In the genomic region with DNA sequence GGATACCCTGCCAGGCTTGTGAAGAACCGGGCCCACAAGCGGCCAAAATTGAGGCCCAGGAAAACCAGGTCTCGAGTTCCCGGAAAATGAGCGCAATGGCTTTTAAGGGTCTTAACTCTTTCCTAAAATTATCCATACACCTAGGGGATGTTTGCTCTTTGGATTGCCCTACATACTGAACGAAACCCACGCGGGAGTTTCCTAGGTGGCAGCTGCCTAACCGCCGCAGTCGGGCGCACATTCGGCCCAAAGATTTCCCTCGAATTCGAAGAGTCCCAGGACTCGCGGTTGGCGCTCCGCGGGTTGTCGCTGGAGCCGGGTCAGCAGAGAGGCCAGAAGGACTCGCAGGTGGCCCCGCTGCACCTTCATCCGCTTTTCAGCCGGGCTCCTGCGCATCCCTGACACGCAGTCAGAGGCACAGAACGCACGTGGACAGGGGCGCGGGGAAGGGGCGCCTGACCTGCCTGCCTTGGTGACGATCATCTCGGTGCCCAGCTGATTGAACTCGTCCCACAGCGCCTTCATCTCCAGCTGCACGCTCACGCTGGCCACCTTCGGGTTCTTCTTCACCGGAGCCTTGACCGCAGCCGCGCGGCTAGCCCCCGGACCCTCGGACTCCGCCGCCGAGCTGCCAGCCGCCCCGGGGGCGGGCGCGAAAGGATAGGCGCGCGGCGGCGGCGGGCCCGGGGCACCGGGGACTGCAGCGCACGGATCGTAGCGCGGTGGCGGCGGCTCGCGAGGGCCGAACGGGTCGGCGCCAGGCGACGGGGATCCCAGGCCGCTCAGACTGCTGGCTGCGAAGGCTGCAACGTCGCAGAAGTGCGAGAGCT, we compare ENCODE assay signal across 10 mouse cellular contexts. TPM values are rescaled to one million over a fixed set of nuclear protein-coding genes. Genes with fewer than 3 reads are reported as not detected.
DNase-seq lines count a peak whose midpoint lies in the region; ATAC-seq and TF ChIP-seq lines count a peak whose summit lies in the region.
"Had no signal": no experiment of that assay in that cellular context is flagged by ENCODE, and none has a peak within 500 bp of the region (broad histone marks: within the 10 kb centered on the region; RNA-seq: fewer than 3 reads in every experiment).

No protein-coding gene starts in this region.

- intact Hi-C loops in left cerebral cortex, adult 2 months (cut with DNase I) = no loop called here
- intact Hi-C loops in left cerebral cortex, postnatal 25 days (cut with DNase I) = no loop called here

- no peak overlapping the region for H3K27ac ChIP-seq in left cerebral cortex, adult 2 months
- H3K27ac ChIP-seq in embryonic facial prominence, embryonic 15.5 days (replicated peaks) = peak overlapping the region; percentile 71
- no peak overlapping the region for H3K27ac ChIP-seq in intestine, postnatal 0 days (ENCODE audit: low read depth, low read length)
- no peak overlapping the region for H3K27ac ChIP-seq in neural tube, embryonic 14.5 days (ENCODE audit: low read depth, low read length)

- DNase-seq in left cerebral cortex, adult 2 months (ENCODE audit: extremely low spot score in 1 of 2, low spot score in 2 of 2) = no peak
- no peak for DNase-seq in left cerebral cortex, postnatal 25 days (ENCODE audit: low spot score in 2 of 2)
- DNase-seq in frontal cortex, postnatal 25 days (ENCODE audit: low spot score in 2 of 2) = no peak
- DNase-seq in adrenal gland, adult 2 months = no peak

- peak overlapping the region; percentile 75 for H3K4me2 ChIP-seq in embryonic facial prominence, embryonic 15.5 days (replicated peaks)
- H3K4me2 ChIP-seq in intestine, postnatal 0 days (replicated peaks; ENCODE audit: low read depth) = peak overlapping the region; percentile 77
- peak overlapping the region; percentile 45 for H3K4me2 ChIP-seq in neural tube, embryonic 14.5 days (ENCODE audit: low read depth, low read length)

- peaks cover 55% of the 10 kb centered on the region for H3K4me1 ChIP-seq in embryonic facial prominence, embryonic 15.5 days
- peaks cover 6% of the 10 kb centered on the region for H3K4me1 ChIP-seq in intestine, postnatal 0 days (replicated peaks; ENCODE audit: control insufficient read depth, insufficient read depth, low read length)
- H3K4me1 ChIP-seq in neural tube, embryonic 14.5 days (ENCODE audit: control insufficient read depth, insufficient read depth, low read length) = peaks cover 19% of the 10 kb centered on the region

- peak overlapping the region; percentile 27 for H3K9ac ChIP-seq in embryonic facial prominence, embryonic 15.5 days
- H3K9ac ChIP-seq in intestine, postnatal 0 days (ENCODE audit: low read depth, low read length) = peak overlapping the region; percentile 26; the same call in 1 of the 2 replicates
- peak overlapping the region; percentile 37 for H3K9ac ChIP-seq in neural tube, embryonic 14.5 days (replicated peaks; ENCODE audit: low read depth, low read length)

- 4% methylated on average over 82 of the region's 83 CpGs for WGBS in embryonic facial prominence, embryonic 15.5 days
- 6% methylated on average over 76 of the region's 83 CpGs for WGBS in intestine, postnatal 0 days
- WGBS in neural tube, embryonic 14.5 days = under 1% methylated on average over 80 of the region's 83 CpGs

- H3K4me3 ChIP-seq in left cerebral cortex, adult 2 months = peak overlapping the region; percentile 33
- peak overlapping the region; percentile 48 for H3K4me3 ChIP-seq in embryonic facial prominence, embryonic 15.5 days (replicated peaks)
- H3K4me3 ChIP-seq in intestine, postnatal 0 days (ENCODE audit: low read depth, low read length) = peak overlapping the region; percentile 46
- peak overlapping the region; percentile 32 for H3K4me3 ChIP-seq in neural tube, embryonic 14.5 days (ENCODE audit: low read depth, low read length)

- no peaks in the 10 kb centered on the region for H3K36me3 ChIP-seq in embryonic facial prominence, embryonic 15.5 days
- no peaks in the 10 kb centered on the region for H3K36me3 ChIP-seq in intestine, postnatal 0 days (ENCODE audit: control insufficient read depth, insufficient read depth)
- H3K36me3 ChIP-seq in neural tube, embryonic 14.5 days (ENCODE audit: control insufficient read depth, insufficient read depth, low read length) = no peaks in the 10 kb centered on the region

- TF ChIP-seq CTCF in left cerebral cortex, adult 2 months (IDR thresholded peaks at IDR 0.05) = no peak
- TF ChIP-seq CTCF in intestine, postnatal 0 days (IDR thresholded peaks at IDR 0.05; ENCODE audit: low read depth) = no peak

- ATAC-seq in embryonic facial prominence, embryonic 15.5 days (ENCODE audit: insufficient number of reproducible peaks, low FRiP score, low TSS enrichment, low read depth) = no peak
- ATAC-seq in intestine, postnatal 0 days = no peak
- no peak for ATAC-seq in neural tube, embryonic 14.5 days (ENCODE audit: low read depth)
- no peak for ATAC-seq in activated CD4-positive, CD25-positive, alpha-beta regulatory T cell, adult 4 months

- H3K9me3 ChIP-seq in embryonic facial prominence, embryonic 15.5 days (replicated peaks) = no peaks in the 10 kb centered on the region
- no peaks in the 10 kb centered on the region for H3K9me3 ChIP-seq in intestine, postnatal 0 days (ENCODE audit: control insufficient read depth)
- no peaks in the 10 kb centered on the region for H3K9me3 ChIP-seq in neural tube, embryonic 14.5 days (ENCODE audit: control insufficient read depth, low read length)

- H3K27me3 ChIP-seq in embryonic facial prominence, embryonic 15.5 days = peaks cover 97% of the 10 kb centered on the region
- peaks cover 100% of the 10 kb centered on the region for H3K27me3 ChIP-seq in intestine, postnatal 0 days (replicated peaks; ENCODE audit: control insufficient read depth, insufficient read depth, low read length)
- H3K27me3 ChIP-seq in neural tube, embryonic 14.5 days (ENCODE audit: control insufficient read depth, insufficient read depth, low read length) = peaks cover 91% of the 10 kb centered on the region

RNA-seq across cellular contexts. Expression of a gene that starts 4.2 kb away (rescaled TPM):
- 1 to 10 TPM; 1.1 to 2.0 TPM for total RNA-seq in left cerebral cortex, adult 2 months (2021)
- 1 to 10 TPM in 1 of 2 experiments, under 1 TPM in 1; 0.96 to 1.5 TPM for total RNA-seq in left cerebral cortex, postnatal 25 days (2021)
- 24.0 and 24.3 TPM in 2 replicates for polyA plus RNA-seq in embryonic facial prominence, embryonic 15.5 days (2015; fragmentation: Nextera tagmentation; extraction: Ambion mirVana)
- polyA plus RNA-seq in intestine, postnatal 0 days (2015; fragmentation: Nextera tagmentation; extraction: Ambion mirVana) = 0.93 and 1.0 TPM in 2 replicates
- polyA plus RNA-seq in neural tube, embryonic 14.5 days (2014; fragmentation: Nextera tagmentation; extraction: Ambion mirVana) = 0.64 and 1.5 TPM in 2 replicates
- polyA plus RNA-seq in activated CD4-positive, CD25-positive, alpha-beta regulatory T cell, adult 4 months (2017; shearing (Covaris generic)) = not detected
- under 1 TPM in 1 of 2 experiments, not detected in 1; 0.28 TPM for total RNA-seq in adrenal gland, adult 2 months (2021)
- 0.47 and 0.49 TPM in 2 replicates for polyA plus RNA-seq in adrenal gland, adult 2 months (2012; rRNA removed)
- total RNA-seq: hematopoietic stem cell, adult 5-6 weeks; neutrophil, adult 5-6 weeks had no signal

RNA-seq across cellular contexts. Expression of a gene that starts 35.9 kb away (rescaled TPM):
- 1 to 10 TPM; 1.1 to 1.8 TPM for total RNA-seq in left cerebral cortex, adult 2 months (2021)
- total RNA-seq in left cerebral cortex, postnatal 25 days (2021) = 1 to 10 TPM; 1.4 to 2.6 TPM
- polyA plus RNA-seq in embryonic facial prominence, embryonic 15.5 days (2015; fragmentation: Nextera tagmentation; extraction: Ambion mirVana) = 2.6 and 2.8 TPM in 2 replicates
- 1.6 and 2.4 TPM in 2 replicates for polyA plus RNA-seq in intestine, postnatal 0 days (2015; fragmentation: Nextera tagmentation; extraction: Ambion mirVana)
- 11.5 and 14.1 TPM in 2 replicates for polyA plus RNA-seq in neural tube, embryonic 14.5 days (2014; fragmentation: Nextera tagmentation; extraction: Ambion mirVana)
- polyA plus RNA-seq in activated CD4-positive, CD25-positive, alpha-beta regulatory T cell, adult 4 months (2017; shearing (Covaris generic)) = not detected
- total RNA-seq in adrenal gland, adult 2 months (2021) = not detected
- 2.1 and 4.0 TPM in 2 replicates for polyA plus RNA-seq in adrenal gland, adult 2 months (2012; rRNA removed)

RNA-seq across cellular contexts. Expression of a gene that starts 39.9 kb away (rescaled TPM):
- 100 to 1,000 TPM; 260 to 297 TPM for total RNA-seq in left cerebral cortex, adult 2 months (2021)
- total RNA-seq in left cerebral cortex, postnatal 25 days (2021) = 100 to 1,000 TPM; 258 to 268 TPM
- polyA plus RNA-seq in embryonic facial prominence, embryonic 15.5 days (2015; fragmentation: Nextera tagmentation; extraction: Ambion mirVana) = 7.2 and 7.8 TPM in 2 replicates
- 0.34 and 1.4 TPM in 2 replicates for polyA plus RNA-seq in intestine, postnatal 0 days (2015; fragmentation: Nextera tagmentation; extraction: Ambion mirVana)
- polyA plus RNA-seq in neural tube, embryonic 14.5 days (2014; fragmentation: Nextera tagmentation; extraction: Ambion mirVana) = 8.3 and 10.7 TPM in 2 replicates
- polyA plus RNA-seq in activated CD4-positive, CD25-positive, alpha-beta regulatory T cell, adult 4 months (2017; shearing (Covaris generic)) = not detected
- total RNA-seq in adrenal gland, adult 2 months (2021) = 1 to 10 TPM; 2.4 to 3.6 TPM
- 3.7 and 4.0 TPM in 2 replicates for polyA plus RNA-seq in adrenal gland, adult 2 months (2012; rRNA removed)
- total RNA-seq: hematopoietic stem cell, adult 5-6 weeks had no signal

RNA-seq across cellular contexts. Expression of a gene that starts 43.5 kb away (rescaled TPM):
- total RNA-seq in left cerebral cortex, adult 2 months (2021) = 100 to 1,000 TPM; 801 to 836 TPM
- 100 to 1,000 TPM; 961 to 977 TPM for total RNA-seq in left cerebral cortex, postnatal 25 days (2021)
- 51.1 and 64.8 TPM in 2 replicates for polyA plus RNA-seq in embryonic facial prominence, embryonic 15.5 days (2015; fragmentation: Nextera tagmentation; extraction: Ambion mirVana)
- polyA plus RNA-seq in intestine, postnatal 0 days (2015; fragmentation: Nextera tagmentation; extraction: Ambion mirVana) = 24.7 and 25.4 TPM in 2 replicates
- 179 and 183 TPM in 2 replicates for polyA plus RNA-seq in neural tube, embryonic 14.5 days (2014; fragmentation: Nextera tagmentation; extraction: Ambion mirVana)
- polyA plus RNA-seq in activated CD4-positive, CD25-positive, alpha-beta regulatory T cell, adult 4 months (2017; shearing (Covaris generic)) = under 1 TPM; 0.28 to 0.51 TPM
- 10 to 100 TPM; 12.6 to 12.9 TPM for total RNA-seq in adrenal gland, adult 2 months (2021)
- polyA plus RNA-seq in adrenal gland, adult 2 months (2012; rRNA removed) = 8.0 and 9.1 TPM in 2 replicates

Comparison
In these comparisons a context has a peak if more than half of its experiments do, and no peak if none do; other contexts are left out.
1. RNA of a gene that starts 4.2 kb away (polyA plus RNA-seq): 24.0 to 24.3 TPM in embryonic facial prominence, embryonic 15.5 days; 0.93 to 1.0 TPM in intestine, postnatal 0 days, 0.64 to 1.5 TPM in neural tube, embryonic 14.5 days, 0.47 to 0.49 TPM in adrenal gland, adult 2 months and not detected in activated CD4-positive, CD25-positive, alpha-beta regulatory T cell, adult 4 months; every median in the first group is over 10 times any median in the second.
2. Peak in every context shown above with its lines, with median percentiles within 50 percentile points of each other: H3K4me3 ChIP-seq, H3K4me2 ChIP-seq and H3K9ac ChIP-seq.